Mouse (Mus musculus) gastrocnemius, postnatal 25 days (tissue): ENCODE results near the gene Mmp15. TPM values are rescaled to one million over a fixed set of nuclear protein-coding genes. Genes with fewer than 3 reads are reported as not detected.
A peak's percentile ranks its signal among the peaks of the same experiment; 100 is the strongest.

Experiments used
- DNase-seq: peaks from one replicate; pipeline ENCODE4 v3.0.0; 2022
- total RNA-seq, 2 experiments: library from RNA; stranded (reverse); gene quantifications; 1 replicate in 1 of 2; 2 replicates in 1 of 2; pipeline ENCODE4 v1.2.3; 2021

Gene Mmp15
- total RNA-seq, 2 experiments from 2014 or later = 15.4 to 18.0 TPM

- DNase-seq = no peak
Observed at GRCm38 (mm10) chr8:95341721-95342120, 10.3 kb upstream of the Mmp15 start.

GRCm38 (mm10) chr8:95344668-95345067 lies 7.4 kb upstream of the Mmp15 start:
- no peak for DNase-seq

- DNase-seq = no peak
Observed at GRCm38 (mm10) chr8:95346643-95347545, 5.2 kb upstream of the Mmp15 start.

GRCm38 (mm10) chr8:95348356-95348755 lies 3.7 kb upstream of the Mmp15 start:
- no peak for DNase-seq

- DNase-seq = peak; percentile 56
Observed at GRCm38 (mm10) chr8:95348811-95349630, 3.0 kb upstream of the Mmp15 start.

GRCm38 (mm10) chr8:95351461-95351860 lies 607 bp upstream of the Mmp15 start:
- DNase-seq = no peak

- no peak for DNase-seq
Observed at GRCm38 (mm10) chr8:95352871-95353866, 1.1 kb downstream of the Mmp15 start.

GRCm38 (mm10) chr8:95354606-95355005 lies 2.5 kb downstream of the Mmp15 start:
- no peak for DNase-seq

GRCm38 (mm10) chr8:95358550-95359411 lies 6.7 kb downstream of the Mmp15 start:
- no peak for DNase-seq

- DNase-seq = no peak
Observed at GRCm38 (mm10) chr8:95360181-95361015, 8.3 kb downstream of the Mmp15 start.

GRCm38 (mm10) chr8:95361016-95361341 lies 8.9 kb downstream of the Mmp15 start:
- DNase-seq = no peak

- no peak for DNase-seq
Observed at GRCm38 (mm10) chr8:95362272-95362671, 10.2 kb downstream of the Mmp15 start.

- DNase-seq = no peak
Observed at GRCm38 (mm10) chr8:95363849-95364248, 11.8 kb downstream of the Mmp15 start.

- no peak for DNase-seq
Observed at GRCm38 (mm10) chr8:95369581-95370326, 17.7 kb downstream of the Mmp15 start.

GRCm38 (mm10) chr8:95373389-95374002 lies 21.4 kb downstream of the Mmp15 start:
- no peak for DNase-seq

- DNase-seq = no peak
Observed at GRCm38 (mm10) chr8:95374429-95374828, 22.4 kb downstream of the Mmp15 start.

GRCm38 (mm10) chr8:95375374-95375930 lies 23.4 kb downstream of the Mmp15 start:
- no peak for DNase-seq

GRCm38 (mm10) chr8:95376309-95376999 lies 24.4 kb downstream of the Mmp15 start:
- no peak for DNase-seq
